Mouse (Mus musculus) neural tube, embryonic 15.5 days (tissue): ENCODE measurements at regions not wholly inside any gene's neighbourhood (a gene's known extent, or its start where the extent isn't known, plus 50 kb on each side); places are given as distances from the start of the nearest gene placed in this dataset.

Experiments used
- ATAC-seq: fragments of 200-750 bp; cut with Nextera tagmentation; 2 replicates; pipeline ENCODE4 v1.8.0; 2017; ENCODE audit warnings: mild to moderate bottlenecking, moderate TSS enrichment, moderate library complexity; ENCODE audit not compliant: low FRiP score
- H3K27ac ChIP-seq: fragments of 300-500 bp; sonication (generic); replicated peaks from 2 replicates; pipeline ENCODE4 v1.5.1; 2015; ENCODE audit warnings: mild to moderate bottlenecking, inconsistent platforms
- H3K27me3 ChIP-seq: fragments of 300-500 bp; sonication (generic); replicated peaks from 2 replicates; pipeline ENCODE4 v1.6.1; 2015; ENCODE audit warnings: inconsistent platforms
- H3K36me3 ChIP-seq: fragments of 300-500 bp; sonication (generic); 2 replicates; pipeline ENCODE4 v1.6.1; 2015; ENCODE audit warnings: inconsistent platforms
- H3K4me1 ChIP-seq: fragments of 300-500 bp; sonication (generic); 2 replicates; pipeline ENCODE4 v1.6.1; 2015; ENCODE audit warnings: inconsistent platforms
- H3K4me2 ChIP-seq: fragments of 300-500 bp; sonication (generic); 2 replicates; pipeline ENCODE4 v1.6.1; 2015; ENCODE audit warnings: inconsistent platforms, mild to moderate bottlenecking, moderate library complexity
- H3K4me3 ChIP-seq: fragments of 300-500 bp; sonication (generic); replicated peaks from 2 replicates; pipeline ENCODE4 v1.5.1; 2015; ENCODE audit warnings: mild to moderate bottlenecking, inconsistent platforms
- H3K9ac ChIP-seq: fragments of 300-500 bp; sonication (generic); replicated peaks from 2 replicates; pipeline ENCODE4 v1.6.1; 2015; ENCODE audit warnings: mild to moderate bottlenecking, inconsistent platforms
- H3K9me3 ChIP-seq: fragments of 300-500 bp; sonication (generic); replicated peaks from 2 replicates; pipeline ENCODE4 v1.6.1; 2016; ENCODE audit warnings: inconsistent platforms
- WGBS: fragments of 180-500 bp; shearing (Covaris S2); methylation state at CpG from one replicate; pipeline ENCODE4 v1.1.7; 2015; ENCODE audit warnings: mixed read lengths; 5-methylcytosine and 5-hydroxymethylcytosine counted together

GRCm38 (mm10) chr13:39566491-39566890, 605.8 kb upstream of the Slc35b3 start:
- Histone ChIP-seq H3K36me3 (no peaks in the 10 kb centered on the region), H3K4me3 (no peak overlapping the region), H3K4me2 (no peak overlapping the region), H3K9ac (no peak overlapping the region), H3K27ac (no peak overlapping the region), H3K27me3 (no peaks in the 10 kb centered on the region), H3K9me3 (no peaks in the 10 kb centered on the region), H3K4me1 (0 out of 2 replicates have a peak, but pooled peaks cover 9% of the 10 kb centered on the region)
- ATAC-seq = no peak
- 79% methylated on average over 2 of the region's 2 CpGs for WGBS

GRCm38 (mm10) chr13:39537724-39538440, 577.2 kb upstream of the Slc35b3 start:
- Histone ChIP-seq H3K9me3 (no peaks in the 10 kb centered on the region), H3K27me3 (no peaks in the 10 kb centered on the region), H3K4me2 (no peak overlapping the region), H3K4me1 (peaks cover 8% of the 10 kb centered on the region; the same call in 1 of the 2 replicates), H3K9ac (no peak overlapping the region), H3K36me3 (no peaks in the 10 kb centered on the region), H3K27ac (no peak overlapping the region), H3K4me3 (no peak overlapping the region)
- ATAC-seq = no peak
- WGBS = 31% methylated on average over 14 of the region's 14 CpGs

GRCm38 (mm10) chr13:39526469-39526868, 565.8 kb upstream of the Slc35b3 start:
- no peak overlapping the region for H3K4me2 ChIP-seq
- H3K27me3 ChIP-seq = peaks cover 17% of the 10 kb centered on the region; the same call in 1 of the 2 replicates
- H3K4me1 ChIP-seq = peaks cover 12% of the 10 kb centered on the region
- H3K4me3 ChIP-seq = no peak overlapping the region
- 96% methylated on average over 1 of the region's 1 CpGs for WGBS
- no peaks in the 10 kb centered on the region for H3K36me3 ChIP-seq
- no peak overlapping the region for H3K9ac ChIP-seq
- no peak for ATAC-seq
- H3K9me3 ChIP-seq = no peaks in the 10 kb centered on the region
- H3K27ac ChIP-seq = no peak overlapping the region

- ATAC-seq = peak; percentile 93
- Histone ChIP-seq H3K9me3 (no peaks in the 10 kb centered on the region), H3K4me2 (peak overlapping the region; percentile 26), H3K4me3 (no peak overlapping the region), H3K9ac (no peak overlapping the region), H3K27me3 (peaks cover 10% of the 10 kb centered on the region), H3K36me3 (no peaks in the 10 kb centered on the region), H3K4me1 (peaks cover 12% of the 10 kb centered on the region), H3K27ac (no peak overlapping the region)
- WGBS = 8% methylated on average over 9 of the region's 9 CpGs
Measured at GRCm38 (mm10) chr13:39523856-39524301, 563.2 kb upstream of the Slc35b3 start.

GRCm38 (mm10) chr13:39523246-39523850, 562.7 kb upstream of the Slc35b3 start:
- ATAC-seq = peak; percentile 34; the same call in 1 of the 2 replicates
- Histone ChIP-seq H3K27ac (no peak overlapping the region), H3K4me3 (no peak overlapping the region), H3K27me3 (peaks cover 10% of the 10 kb centered on the region), H3K9me3 (no peaks in the 10 kb centered on the region), H3K9ac (no peak overlapping the region), H3K4me1 (peaks cover 12% of the 10 kb centered on the region), H3K36me3 (no peaks in the 10 kb centered on the region), H3K4me2 (peak overlapping the region; percentile 26; the same call in 1 of the 2 replicates)
- WGBS = 18% methylated on average over 5 of the region's 5 CpGs

GRCm38 (mm10) chr13:39520846-39521245, 560.2 kb upstream of the Slc35b3 start:
- no peaks in the 10 kb centered on the region for H3K36me3 ChIP-seq
- H3K9me3 ChIP-seq = no peaks in the 10 kb centered on the region
- no peak for ATAC-seq
- H3K4me2 ChIP-seq = no peak overlapping the region
- 93% methylated on average over 9 of the region's 9 CpGs for WGBS
- peaks cover 12% of the 10 kb centered on the region for H3K4me1 ChIP-seq
- no peak overlapping the region for H3K4me3 ChIP-seq
- H3K9ac ChIP-seq = no peak overlapping the region
- no peak overlapping the region for H3K27ac ChIP-seq
- H3K27me3 ChIP-seq = peaks cover 13% of the 10 kb centered on the region

- H3K4me3 ChIP-seq = no peak overlapping the region
- H3K9ac ChIP-seq = no peak overlapping the region
- no peaks in the 10 kb centered on the region for H3K9me3 ChIP-seq
- 23% methylated on average over 8 of the region's 8 CpGs for WGBS
- no peak for ATAC-seq
- peaks cover 10% of the 10 kb centered on the region for H3K27me3 ChIP-seq
- H3K27ac ChIP-seq = no peak overlapping the region
- no peaks in the 10 kb centered on the region for H3K4me1 ChIP-seq
- no peaks in the 10 kb centered on the region for H3K36me3 ChIP-seq
- H3K4me2 ChIP-seq = no peak overlapping the region
Measured at GRCm38 (mm10) chr13:39516106-39516505, 555.4 kb upstream of the Slc35b3 start.

- no peaks in the 10 kb centered on the region for H3K27me3 ChIP-seq
- H3K4me2 ChIP-seq = no peak overlapping the region
- H3K4me3 ChIP-seq = no peak overlapping the region
- WGBS = 63% methylated on average over 7 of the region's 7 CpGs
- H3K4me1 ChIP-seq = no peaks in the 10 kb centered on the region
- no peaks in the 10 kb centered on the region for H3K9me3 ChIP-seq
- no peak overlapping the region for H3K9ac ChIP-seq
- ATAC-seq = no peak
- no peaks in the 10 kb centered on the region for H3K36me3 ChIP-seq
- no peak overlapping the region for H3K27ac ChIP-seq
Measured at GRCm38 (mm10) chr13:39489806-39490205, 529.1 kb upstream of the Slc35b3 start.

GRCm38 (mm10) chr13:39472621-39473020, 511.9 kb upstream of the Slc35b3 start:
- no peaks in the 10 kb centered on the region for H3K9me3 ChIP-seq
- whole genome bisulfite sequencing = 55% methylated on average over 6 of the region's 6 CpGs

GRCm38 (mm10) chr13:39441799-39442198, 481.1 kb upstream of the Slc35b3 start:
- Histone ChIP-seq H3K27ac (no peak overlapping the region), H3K27me3 (peaks cover 9% of the 10 kb centered on the region; the same call in 1 of the 2 replicates), H3K4me2 (no peak overlapping the region), H3K36me3 (no peaks in the 10 kb centered on the region), H3K9ac (no peak overlapping the region), H3K9me3 (no peaks in the 10 kb centered on the region), H3K4me3 (no peak overlapping the region), H3K4me1 (no peaks in the 10 kb centered on the region)
- WGBS = 93% methylated on average over 13 of the region's 13 CpGs
- no peak for ATAC-seq

More at GRCm38 (mm10) chr13:39472621-39473020, 511.9 kb upstream of the Slc35b3 start:
- H3K27me3 ChIP-seq = no peaks in the 10 kb centered on the region
- no peak overlapping the region for H3K27ac ChIP-seq
- H3K4me2 ChIP-seq = no peak overlapping the region
- H3K9ac ChIP-seq = no peak overlapping the region
- no peak overlapping the region for H3K4me3 ChIP-seq
- H3K4me1 ChIP-seq = no peaks in the 10 kb centered on the region
- ATAC-seq = no peak
- H3K36me3 ChIP-seq = no peaks in the 10 kb centered on the region

GRCm38 (mm10) chr13:39440907-39441306, 480.2 kb upstream of the Slc35b3 start:
- WGBS = 16% methylated on average over 8 of the region's 8 CpGs
- Histone ChIP-seq H3K4me2 (no peak overlapping the region), H3K9ac (no peak overlapping the region), H3K27me3 (peaks cover 5% of the 10 kb centered on the region; the same call in 1 of the 2 replicates), H3K4me1 (no peaks in the 10 kb centered on the region), H3K9me3 (no peaks in the 10 kb centered on the region), H3K36me3 (no peaks in the 10 kb centered on the region), H3K27ac (no peak overlapping the region), H3K4me3 (no peak overlapping the region)
- ATAC-seq = no peak

GRCm38 (mm10) chr13:39440336-39440735, 479.7 kb upstream of the Slc35b3 start:
- Histone ChIP-seq H3K9me3 (no peaks in the 10 kb centered on the region), H3K4me1 (no peaks in the 10 kb centered on the region), H3K9ac (no peak overlapping the region), H3K4me2 (no peak overlapping the region), H3K27me3 (peaks cover 5% of the 10 kb centered on the region; the same call in 1 of the 2 replicates), H3K27ac (no peak overlapping the region), H3K4me3 (no peak overlapping the region), H3K36me3 (no peaks in the 10 kb centered on the region)
- 92% methylated on average over 10 of the region's 10 CpGs for WGBS
- ATAC-seq = no peak
